Mouse (Mus musculus): ENCODE measurements around the gene Map7d2. TPM values are rescaled to one million over a fixed set of nuclear protein-coding genes. Genes with fewer than 3 reads are reported as not detected.

Map7d2 gene
- polyA plus RNA-seq, 1 experiment = 3.4 TPM

GRCm38 (mm10) chrX:159509847-159510715 is 95.7 kb downstream of the Map7d2 start:
- DNase-seq (ENCODE audit: low read depth) = no peak

GRCm38 (mm10) chrX:159510716-159511051 is 96.3 kb downstream of the Map7d2 start:
- no peak for DNase-seq (ENCODE audit: low read depth)

DNA sequence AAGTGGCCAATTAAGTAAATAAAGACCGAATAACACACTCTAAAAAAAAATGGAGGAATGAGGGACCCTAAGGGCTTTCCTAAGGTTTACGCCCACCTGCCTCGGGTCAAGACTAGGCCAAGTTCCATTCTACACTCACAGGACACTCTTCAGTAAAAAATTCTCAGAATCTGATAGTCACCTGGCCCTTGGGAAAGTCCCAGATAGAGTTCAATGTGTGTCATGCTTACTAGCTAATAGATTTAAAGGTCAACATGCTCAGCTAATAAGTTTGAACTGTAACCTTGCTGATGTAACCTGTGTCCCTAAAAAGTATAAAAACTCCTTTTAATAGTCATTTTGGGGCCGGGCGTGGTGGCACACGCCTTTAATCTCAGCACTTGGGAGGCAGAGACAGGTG is 101.2 kb downstream of the Map7d2 start:
- no peak for DNase-seq (ENCODE audit: low read depth)

- no peak for DNase-seq (ENCODE audit: low read depth)
Measured at GRCm38 (mm10) chrX:159521780-159522179, 107.4 kb downstream of the Map7d2 start.

DNA sequence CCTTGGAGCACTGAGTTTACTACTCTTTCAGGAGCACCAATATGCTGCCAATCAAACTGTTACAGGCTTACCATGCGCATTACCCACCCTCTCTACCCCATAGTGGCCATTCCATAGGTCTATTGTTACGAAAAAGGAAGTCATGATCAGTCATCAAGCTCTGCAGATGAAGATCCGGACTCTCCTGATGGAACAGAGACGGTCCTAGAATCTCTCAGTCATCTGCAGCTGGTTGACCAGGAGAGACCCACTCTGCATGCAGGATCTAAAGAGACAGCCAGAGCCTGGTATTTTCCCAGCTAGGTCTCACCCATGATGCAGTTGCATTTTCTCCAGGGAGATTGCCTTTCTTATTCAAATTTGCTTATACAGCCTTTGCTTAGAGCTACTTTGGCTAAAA is 108.3 kb downstream of the Map7d2 start:
- no peak for DNase-seq (ENCODE audit: low read depth)

DNA sequence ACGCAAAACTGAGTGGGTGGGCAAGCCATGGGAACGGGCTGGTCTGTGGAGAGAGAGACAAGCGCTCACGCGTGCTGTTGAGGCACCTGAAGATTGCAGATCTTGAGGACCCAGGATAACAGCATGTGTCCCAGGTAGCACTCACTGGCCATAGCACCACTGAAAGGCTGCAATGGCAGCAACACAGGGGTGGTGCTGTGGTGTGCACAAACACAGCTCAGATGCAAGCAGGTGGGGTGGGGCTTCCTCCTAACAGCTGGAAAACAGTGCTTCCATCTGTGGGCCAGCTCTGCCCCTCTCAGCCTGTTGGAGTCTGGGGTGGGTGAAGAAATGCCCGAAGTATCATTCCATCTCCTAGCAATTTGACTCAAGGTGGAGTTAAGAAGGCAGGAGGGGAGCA is 112.0 kb downstream of the Map7d2 start, which contains the start of gene Bclaf3:
Gene Bclaf3 (plus strand): TSS at position 301 of the 400 bp plus-strand sequence.
- no peak for DNase-seq (ENCODE audit: low read depth)

GRCm38 (mm10) chrX:159532427-159532810 is 118.0 kb downstream of the Map7d2 start:
- peak; percentile 36 for DNase-seq (ENCODE audit: low read depth)

- DNase-seq (ENCODE audit: low read depth) = no peak
Measured at GRCm38 (mm10) chrX:159532811-159533462, 118.6 kb downstream of the Map7d2 start.

DNA sequence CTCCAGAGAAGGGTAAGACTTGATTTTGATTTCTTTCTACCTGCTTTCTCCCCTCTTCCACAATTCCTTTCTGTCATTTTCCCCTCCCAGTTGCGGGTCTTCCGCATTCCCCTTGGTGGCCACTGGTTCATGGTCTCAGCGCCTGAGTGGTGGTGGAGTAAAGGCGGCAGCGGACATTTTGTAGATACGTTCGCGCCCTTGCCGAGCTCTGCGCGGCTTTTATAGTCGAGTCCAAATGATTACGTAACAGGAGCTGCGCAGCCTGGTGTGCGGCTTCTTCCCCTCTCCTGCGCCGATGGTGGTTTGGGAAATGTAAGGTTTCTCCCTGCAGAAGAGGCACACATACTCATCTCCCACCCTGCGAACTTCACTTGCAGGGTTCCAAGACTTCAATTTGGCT is 127.6 kb downstream of the Map7d2 start:
- no peak for DNase-seq (ENCODE audit: low read depth)

DNA sequence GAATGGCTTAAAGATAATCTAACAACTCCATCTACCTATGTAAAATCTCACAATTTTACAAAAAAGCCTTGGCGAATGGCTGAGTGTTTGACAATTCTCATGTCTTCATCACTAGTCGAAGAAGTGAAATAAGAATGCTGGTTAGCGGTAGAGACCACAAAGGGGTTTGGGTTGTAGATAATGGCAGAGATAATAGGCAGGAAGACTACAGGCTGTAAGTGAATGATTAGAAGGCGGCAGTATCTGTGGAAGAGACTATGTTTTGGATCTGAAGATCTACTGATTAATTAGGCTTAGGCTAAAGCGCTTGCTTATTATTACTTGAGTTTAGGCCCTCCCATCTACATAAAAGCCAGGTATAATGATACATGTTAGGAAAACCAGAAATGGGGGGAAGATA is 132.7 kb downstream of the Map7d2 start:
- DNase-seq (ENCODE audit: low read depth) = no peak

Other genes with a start within 250 kb of the Map7d2 start
- gene Rps6ka3, start 204.3 kb upstream of the Map7d2 start, polyA plus RNA-seq (2012; rRNA removed) = 37.1 and 41.8 TPM in 2 replicates
- gene Eif1ax, start 42.4 kb upstream of the Map7d2 start, polyA plus RNA-seq (2012; rRNA removed) = 49.5 and 56.7 TPM in 2 replicates
- 2.6 and 3.0 TPM in 2 replicates for gene Bclaf3, start 112.1 kb downstream of the Map7d2 start, polyA plus RNA-seq (2012; rRNA removed)
- 15.8 and 16.4 TPM in 2 replicates for gene Sh3kbp1, start 212.7 kb downstream of the Map7d2 start, polyA plus RNA-seq (2012; rRNA removed)